Mouse (Mus musculus) embryonic facial prominence, embryonic 10.5 days (tissue): ENCODE measurements around the gene Shank2. TPM values are rescaled to one million over a fixed set of nuclear protein-coding genes. Genes with fewer than 3 reads are reported as not detected.

Source experiments
- DNase-seq: peaks from one replicate; pipeline ENCODE4 v3.0.0-alpha.2; 2017; ENCODE audit warnings: low spot score
- H3K27ac ChIP-seq: fragments of 300-500 bp; sonication (generic); replicated peaks from 2 replicates; pipeline ENCODE4 v1.5.1; 2016; ENCODE audit warnings: mild to moderate bottlenecking
- H3K27me3 ChIP-seq: fragments of 300-500 bp; sonication (generic); replicated peaks from 2 replicates; pipeline ENCODE4 v1.6.1; 2016; ENCODE audit warnings: low read depth, mild to moderate bottlenecking; ENCODE audit not compliant: poor library complexity, severe bottlenecking
- H3K36me3 ChIP-seq: fragments of 300-500 bp; sonication (generic); replicated peaks from 2 replicates; pipeline ENCODE4 v1.6.1; 2016; ENCODE audit warnings: mild to moderate bottlenecking, moderate library complexity
- H3K4me1 ChIP-seq: fragments of 300-500 bp; sonication (generic); 2 replicates; pipeline ENCODE4 v1.6.1; 2016
- H3K4me3 ChIP-seq: fragments of 300-500 bp; sonication (generic); 2 replicates; pipeline ENCODE4 v1.5.1; 2016; ENCODE audit warnings: mild to moderate bottlenecking, moderate library complexity
- H3K9me3 ChIP-seq: fragments of 300-500 bp; sonication (generic); 2 replicates; pipeline ENCODE4 v1.6.1; 2016; ENCODE audit warnings: mild to moderate bottlenecking
- WGBS: fragments of 180-500 bp; shearing (Covaris S2); methylation state at CpG from one replicate; pipeline ENCODE4 v1.1.7; 2016; 5-methylcytosine and 5-hydroxymethylcytosine counted together
- polyA plus RNA-seq: library from polyadenylated mRNA; unstranded; fragments of >200 nt; fragmentation: Nextera tagmentation; extraction: Ambion mirVana; gene quantifications from 2 replicates; pipeline ENCODE4 v1.2.1, GENCODE M21; 2016

Shank2 gene
- polyA plus RNA-seq, result 0.75 and 0.80 TPM in 2 replicates

DNA sequence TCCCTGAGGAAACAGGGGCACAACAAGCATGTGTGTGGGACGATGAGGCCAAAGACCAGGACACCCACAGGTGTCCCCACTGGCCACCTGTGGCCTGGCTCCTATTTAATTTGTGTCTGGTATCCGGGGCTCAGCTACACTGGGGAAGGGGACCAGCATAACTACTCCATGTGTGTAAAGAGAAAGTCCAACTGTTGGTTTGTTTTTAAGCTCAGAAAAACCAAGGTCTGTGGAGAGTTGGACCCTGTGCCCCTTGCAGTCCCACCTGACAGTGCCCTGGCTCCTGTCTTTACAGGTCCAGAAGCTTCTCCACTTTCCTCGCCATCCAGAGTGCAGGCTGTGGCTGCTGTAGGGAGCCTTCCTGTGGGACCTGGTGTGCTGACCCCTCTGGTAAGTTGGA lies at the start of gene Shank2:
Gene Shank2 (plus strand): TSS at position 301 of the 400 bp plus-strand sequence.
- H3K9me3 ChIP-seq, result peaks cover 5% of the 10 kb centered on the region
- H3K4me1 ChIP-seq, result no peaks in the 10 kb centered on the region
- no peak for DNase-seq
- H3K36me3 ChIP-seq, result no peaks in the 10 kb centered on the region
- WGBS, result 77% methylated on average over 3 of the region's 3 CpGs
- H3K4me3 ChIP-seq, result no peak within 1 kb of the TSS
- no peak within 1 kb of the TSS for H3K27ac ChIP-seq
- H3K27me3 ChIP-seq, result no peaks in the 10 kb centered on the region

DNA sequence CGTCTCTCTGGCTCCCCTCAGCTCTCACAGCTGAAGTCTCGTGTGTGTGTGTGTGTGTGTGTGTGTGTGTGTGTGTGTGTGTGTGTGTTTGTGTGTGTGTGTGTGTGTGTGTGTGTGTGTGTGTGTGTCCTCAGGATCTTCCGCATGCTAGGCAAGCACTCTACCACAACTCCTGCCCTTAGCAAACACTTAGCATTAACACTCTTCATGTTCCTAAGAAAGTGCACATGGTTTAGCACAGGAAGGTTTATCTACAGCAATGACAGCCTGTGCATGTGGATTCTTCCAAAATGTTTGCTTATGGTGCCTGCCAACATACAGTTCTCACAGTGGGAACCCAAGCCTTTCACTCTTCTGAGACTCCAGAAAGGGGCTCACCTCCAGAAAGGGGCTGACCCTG lies 49.6 kb upstream of the Shank2 start:
- Histone ChIP-seq H3K27ac (no peak overlapping the region), H3K4me3 (no peak overlapping the region), H3K9me3 (no peaks in the 10 kb centered on the region), H3K36me3 (no peaks in the 10 kb centered on the region), H3K27me3 (0 out of 2 replicates have a peak, but pooled peaks cover 3% of the 10 kb centered on the region), H3K4me1 (peaks cover 5% of the 10 kb centered on the region; the same call in 1 of the 2 replicates)
- DNase-seq, result no peak
- 79% methylated on average over 3 of the region's 3 CpGs for WGBS

DNA sequence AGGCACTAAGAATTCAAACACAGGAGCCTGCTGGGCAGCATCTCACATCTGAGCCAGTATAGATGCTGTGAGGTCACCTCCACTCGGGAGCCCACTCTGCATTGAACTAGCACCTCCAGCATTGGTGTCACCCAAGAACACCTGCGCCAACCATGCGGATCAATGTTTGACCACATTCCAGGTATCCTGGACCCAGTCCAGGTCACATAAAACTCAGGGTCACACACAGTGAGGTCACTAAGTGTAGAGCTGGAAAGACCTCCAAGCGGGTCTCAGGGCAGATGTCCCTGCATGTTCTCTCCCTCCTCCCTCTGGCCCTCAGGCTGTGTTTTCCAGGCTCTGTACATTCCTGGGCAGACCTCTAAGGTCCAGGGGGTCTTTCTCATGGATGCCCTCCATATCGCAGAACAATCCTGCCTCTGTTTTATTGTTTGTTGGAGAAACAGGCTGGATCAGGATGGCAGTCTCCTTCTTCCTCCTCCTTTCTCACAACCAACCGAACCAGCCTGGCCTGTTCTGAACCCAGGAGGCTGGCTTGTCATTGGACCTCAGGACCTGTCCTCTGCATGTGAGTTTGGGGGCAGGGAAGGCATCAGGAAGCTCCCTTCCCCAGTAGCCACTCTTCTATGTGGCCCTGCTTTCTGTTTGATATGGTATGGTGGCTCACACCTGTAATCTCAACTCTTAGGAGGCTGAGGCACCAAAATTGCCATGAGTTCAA lies 45.0 kb upstream of the Shank2 start:
- Histone ChIP-seq H3K27ac (no peak overlapping the region), H3K4me1 (peaks cover 12% of the 10 kb centered on the region), H3K9me3 (peaks cover 4% of the 10 kb centered on the region; the same call in 1 of the 2 replicates), H3K27me3 (0 out of 2 replicates have a peak, but pooled peaks cover 3% of the 10 kb centered on the region), H3K4me3 (no peak overlapping the region), H3K36me3 (no peaks in the 10 kb centered on the region)
- 66% methylated on average over 6 of the region's 6 CpGs for WGBS
- DNase-seq, result peak; percentile 18

DNA sequence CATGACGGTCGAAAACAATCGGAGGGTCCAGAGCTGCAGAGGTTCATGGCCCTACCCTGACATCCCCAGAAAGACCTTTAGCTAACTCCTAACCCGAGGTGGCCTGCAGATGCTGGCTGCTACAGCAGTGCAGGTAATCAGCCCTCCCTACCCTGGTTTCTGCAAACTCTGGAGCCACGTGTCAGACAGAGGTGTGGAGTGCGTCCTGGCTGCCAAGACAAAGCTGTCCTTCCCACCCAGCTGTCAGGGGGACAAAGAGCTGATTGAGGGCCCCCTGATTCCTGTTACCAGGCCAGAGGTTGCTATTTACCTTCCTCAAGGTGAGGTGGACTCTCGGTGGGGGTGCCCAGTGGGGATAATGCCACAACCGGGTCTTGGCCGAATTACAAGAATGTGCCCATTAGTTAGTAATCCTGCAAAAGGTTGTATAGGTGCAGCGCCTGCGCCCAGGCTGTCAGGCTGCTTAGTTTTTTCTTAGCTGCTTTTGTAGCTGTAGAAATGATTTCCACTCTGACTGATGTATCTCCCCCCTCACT lies 43.6 kb upstream of the Shank2 start:
- no peak overlapping the region for H3K4me3 ChIP-seq
- no peaks in the 10 kb centered on the region for H3K36me3 ChIP-seq
- no peak overlapping the region for H3K27ac ChIP-seq
- H3K4me1 ChIP-seq, result peaks cover 12% of the 10 kb centered on the region
- no peaks in the 10 kb centered on the region for H3K27me3 ChIP-seq
- no peak for DNase-seq
- 63% methylated on average over 11 of the region's 11 CpGs for WGBS
- peaks cover 4% of the 10 kb centered on the region; the same call in 1 of the 2 replicates for H3K9me3 ChIP-seq

DNA sequence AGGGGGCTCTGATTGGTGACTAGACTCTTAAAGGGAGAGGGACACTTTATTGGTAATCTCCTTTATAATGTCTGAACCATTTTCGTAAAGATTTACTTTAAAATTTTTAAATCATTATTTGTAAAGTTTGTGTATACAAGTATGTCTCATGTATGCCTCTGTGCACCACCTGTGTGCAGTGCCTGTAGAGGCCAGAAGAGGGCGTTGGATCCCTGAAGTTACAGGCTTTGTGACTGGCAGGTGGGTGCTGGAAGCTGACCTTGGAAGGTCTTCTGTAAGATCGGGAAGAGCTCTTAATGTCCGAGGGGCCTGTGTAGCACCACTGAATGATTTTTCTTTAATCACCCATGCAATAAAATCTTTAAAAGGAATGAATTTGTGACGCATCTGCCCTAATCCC lies 37.9 kb upstream of the Shank2 start:
- Histone ChIP-seq H3K4me1 (no peaks in the 10 kb centered on the region), H3K27ac (no peak overlapping the region), H3K27me3 (no peaks in the 10 kb centered on the region), H3K9me3 (peaks cover 4% of the 10 kb centered on the region; the same call in 1 of the 2 replicates), H3K36me3 (no peaks in the 10 kb centered on the region), H3K4me3 (no peak overlapping the region)
- DNase-seq, result no peak
- 85% methylated on average over 5 of the region's 5 CpGs for WGBS

DNA sequence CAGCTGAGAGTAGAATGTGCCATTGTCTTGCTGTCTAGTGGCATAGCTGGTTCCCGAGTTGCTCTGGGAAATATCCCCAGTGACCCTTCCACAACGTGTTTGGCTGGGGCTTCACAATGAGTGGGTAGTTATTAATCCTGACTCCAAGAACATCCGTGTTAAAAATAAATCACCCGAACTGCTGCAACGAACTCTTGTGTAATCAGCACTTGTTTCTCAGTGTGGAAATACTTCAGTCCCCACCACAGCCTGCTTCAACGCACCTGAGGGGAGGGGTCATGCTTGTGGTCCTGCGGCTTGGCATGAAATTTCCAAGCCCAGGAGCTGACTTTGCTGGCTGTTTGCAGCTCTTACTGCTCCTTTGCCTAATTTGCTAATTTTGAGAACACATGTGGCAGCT lies 35.1 kb upstream of the Shank2 start:
- no peaks in the 10 kb centered on the region for H3K9me3 ChIP-seq
- no peaks in the 10 kb centered on the region for H3K4me1 ChIP-seq
- no peak overlapping the region for H3K4me3 ChIP-seq
- DNase-seq, result no peak
- H3K36me3 ChIP-seq, result no peaks in the 10 kb centered on the region
- no peak overlapping the region for H3K27ac ChIP-seq
- 84% methylated on average over 7 of the region's 7 CpGs for WGBS
- no peaks in the 10 kb centered on the region for H3K27me3 ChIP-seq

DNA sequence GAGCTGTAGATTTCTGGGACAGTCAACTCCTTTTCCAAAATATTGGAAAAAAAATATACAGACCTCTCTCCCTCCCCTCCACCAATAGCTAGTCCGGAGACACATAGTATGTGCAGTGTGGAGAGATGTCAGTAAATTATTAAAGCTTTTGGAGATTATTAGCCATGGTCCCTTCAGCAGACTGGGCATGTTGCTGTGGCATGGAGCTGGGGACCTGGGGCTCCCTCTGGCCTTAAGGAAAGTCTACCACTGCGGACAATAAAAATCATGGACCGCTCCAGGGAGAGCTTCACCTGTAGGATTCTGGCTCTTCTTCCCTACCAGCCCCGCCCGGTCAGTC lies 24.3 kb upstream of the Shank2 start:
- H3K4me3 ChIP-seq, result peak overlapping the region; percentile 66
- WGBS, result 13% methylated on average over 5 of the region's 5 CpGs
- no peaks in the 10 kb centered on the region for H3K36me3 ChIP-seq
- H3K9me3 ChIP-seq, result no peaks in the 10 kb centered on the region
- no peak overlapping the region for H3K27ac ChIP-seq
- DNase-seq, result no peak
- H3K27me3 ChIP-seq, result peaks cover 95% of the 10 kb centered on the region
- peaks cover 21% of the 10 kb centered on the region for H3K4me1 ChIP-seq

DNA sequence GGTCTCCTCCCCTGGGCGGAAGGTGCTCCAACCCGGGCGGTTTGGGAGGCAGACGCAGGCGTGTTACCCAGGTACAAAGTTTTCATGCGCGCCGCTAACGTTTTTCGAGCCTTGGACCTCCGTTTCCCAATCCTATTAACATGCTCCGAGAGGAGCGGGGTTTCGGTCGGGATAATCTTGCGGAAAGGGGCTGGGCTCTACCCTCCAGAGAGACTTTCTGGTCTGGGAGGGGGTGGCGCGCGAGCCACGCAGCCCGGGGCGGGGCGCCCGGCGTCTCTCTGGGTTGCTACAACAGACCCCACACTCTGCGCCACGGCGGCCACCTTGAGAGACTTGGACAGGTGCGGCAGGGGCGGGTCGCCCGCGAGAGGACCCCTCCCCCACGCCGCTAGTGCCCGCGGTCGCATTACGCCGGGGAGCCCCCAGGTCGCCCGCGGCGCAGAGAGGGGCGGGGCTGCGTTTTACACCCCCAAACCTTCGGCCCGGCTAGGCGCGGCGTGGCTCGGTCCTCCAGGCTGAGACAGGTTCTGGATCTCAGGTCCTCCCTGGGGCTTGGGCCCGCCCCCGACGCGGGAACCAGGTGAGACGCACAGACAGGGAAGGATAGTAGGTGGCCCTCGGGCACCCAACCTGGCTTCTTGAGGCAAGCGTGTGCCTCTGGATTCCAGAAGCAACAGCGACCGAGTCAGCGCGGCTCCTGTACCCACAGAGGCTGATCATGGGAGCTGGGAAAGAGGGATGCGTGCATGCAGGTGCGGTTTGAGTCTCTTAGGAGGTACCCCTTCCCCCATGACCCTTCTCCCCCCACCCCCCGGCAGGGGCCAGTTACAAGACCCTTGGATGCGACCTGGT lies 23.7 kb upstream of the Shank2 start:
- no peaks in the 10 kb centered on the region for H3K36me3 ChIP-seq
- H3K4me3 ChIP-seq, result peak overlapping the region; percentile 66
- peaks cover 21% of the 10 kb centered on the region for H3K4me1 ChIP-seq
- WGBS, result under 1% methylated on average over 67 of the region's 67 CpGs
- peaks cover 98% of the 10 kb centered on the region for H3K27me3 ChIP-seq
- DNase-seq, result peak; percentile 49
- H3K27ac ChIP-seq, result no peak overlapping the region; the same call in 1 of the 2 replicates
- H3K9me3 ChIP-seq, result no peaks in the 10 kb centered on the region

DNA sequence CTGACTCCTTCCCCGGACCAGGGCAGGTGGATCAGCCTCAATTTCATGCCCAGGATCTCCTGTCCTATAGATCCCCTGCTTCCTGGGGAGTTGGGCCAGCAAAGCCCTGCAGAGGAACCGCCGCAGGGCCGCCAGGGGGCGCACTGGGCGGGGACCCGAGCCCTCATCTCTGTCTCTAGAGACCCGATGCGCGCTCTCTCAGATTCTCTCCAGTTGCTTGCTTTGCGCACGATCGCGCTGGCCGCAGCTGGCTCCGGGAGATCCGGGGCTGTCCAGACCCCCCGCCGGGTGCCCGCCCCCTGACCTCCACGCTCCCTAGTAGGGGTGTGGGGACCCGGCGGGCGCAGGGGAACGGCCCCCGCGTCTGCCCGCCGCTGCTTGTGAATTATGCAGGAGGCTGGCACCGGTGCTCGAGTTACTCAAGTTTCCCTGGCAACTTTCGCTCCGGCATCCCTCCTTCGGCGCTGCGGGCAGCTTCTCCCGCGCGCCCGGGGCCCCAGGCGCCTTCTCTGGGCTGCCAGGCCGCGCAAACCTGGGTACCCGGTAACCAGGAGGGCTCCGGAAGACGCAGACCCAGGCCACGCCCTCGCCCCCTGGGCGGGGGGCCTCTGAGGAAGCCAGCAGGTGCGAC lies 22.9 kb upstream of the Shank2 start:
- Histone ChIP-seq H3K36me3 (no peaks in the 10 kb centered on the region), H3K4me1 (peaks cover 21% of the 10 kb centered on the region), H3K4me3 (peak overlapping the region; percentile 66), H3K9me3 (no peaks in the 10 kb centered on the region), H3K27ac (no peak overlapping the region; the same call in 1 of the 2 replicates), H3K27me3 (peaks cover 90% of the 10 kb centered on the region)
- under 1% methylated on average over 50 of the region's 50 CpGs for WGBS
- DNase-seq, result peak; percentile 87

DNA sequence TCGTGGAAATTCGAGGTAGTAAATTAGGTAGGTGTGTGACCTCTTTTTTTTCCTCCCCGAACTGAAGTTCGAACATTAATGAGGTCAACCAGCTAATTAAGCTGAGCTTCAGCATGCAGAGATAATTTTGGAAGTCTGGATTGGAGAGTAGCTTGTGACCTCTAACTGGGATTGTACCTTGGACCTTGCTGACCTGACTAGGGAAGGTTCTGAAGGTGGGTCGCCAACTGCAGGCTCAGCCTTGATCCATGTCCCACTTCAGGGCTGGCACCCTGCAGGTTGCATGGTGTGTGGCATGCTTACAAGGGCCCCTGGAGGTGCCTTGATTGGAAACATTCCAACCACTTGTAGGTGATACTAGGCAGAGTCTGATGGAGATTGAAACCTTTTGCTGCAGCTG lies 21.7 kb upstream of the Shank2 start:
- no peaks in the 10 kb centered on the region for H3K9me3 ChIP-seq
- no peak overlapping the region for H3K27ac ChIP-seq
- no peak overlapping the region for H3K4me3 ChIP-seq
- H3K36me3 ChIP-seq, result no peaks in the 10 kb centered on the region
- peaks cover 21% of the 10 kb centered on the region for H3K4me1 ChIP-seq
- H3K27me3 ChIP-seq, result peaks cover 79% of the 10 kb centered on the region
- DNase-seq, result no peak
- 63% methylated on average over 5 of the region's 5 CpGs for WGBS

DNA sequence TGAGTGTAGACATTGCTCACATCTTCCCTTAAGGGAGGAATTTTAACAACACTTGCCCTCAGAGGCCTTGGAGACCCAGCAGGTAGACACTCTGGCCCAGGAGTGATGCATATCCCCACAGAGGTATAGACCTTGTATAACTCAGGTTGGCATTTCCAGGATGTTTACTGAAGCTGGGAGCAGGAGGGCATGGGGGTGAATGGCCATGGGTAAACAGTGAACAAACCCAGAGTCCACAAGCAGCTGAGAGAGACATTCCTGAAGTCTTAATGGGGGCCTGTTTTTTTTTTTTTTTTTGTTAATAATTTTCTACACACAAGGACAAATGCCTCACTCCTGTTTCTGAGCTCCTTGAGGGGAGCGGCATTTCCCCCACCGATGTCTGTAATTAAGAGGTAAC lies 15.4 kb upstream of the Shank2 start:
- Histone ChIP-seq H3K27me3 (peaks cover 16% of the 10 kb centered on the region), H3K4me3 (no peak overlapping the region), H3K27ac (no peak overlapping the region), H3K9me3 (no peaks in the 10 kb centered on the region), H3K4me1 (no peaks in the 10 kb centered on the region), H3K36me3 (no peaks in the 10 kb centered on the region)
- WGBS, result 92% methylated on average over 2 of the region's 2 CpGs
- DNase-seq, result no peak

DNA sequence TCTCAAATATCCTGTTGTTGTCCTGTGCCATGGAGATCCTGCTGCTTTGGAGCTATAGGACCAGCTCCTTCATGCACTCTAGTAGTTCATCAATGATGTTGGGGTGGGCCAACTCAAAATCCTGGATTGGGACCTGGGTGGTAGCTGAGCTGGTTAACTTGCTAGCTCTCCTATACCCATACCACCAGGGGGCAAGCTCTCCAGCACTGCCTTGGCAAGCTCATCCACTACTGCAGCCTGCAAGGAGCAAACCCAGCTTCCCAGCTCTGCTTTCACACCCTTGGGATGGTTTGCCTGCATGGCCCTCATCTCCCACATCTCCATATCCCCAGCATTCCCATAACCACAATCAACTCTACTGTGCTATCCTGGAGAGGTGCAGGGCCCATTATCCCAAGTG lies 10.6 kb upstream of the Shank2 start:
- Histone ChIP-seq H3K27ac (no peak overlapping the region), H3K9me3 (no peaks in the 10 kb centered on the region), H3K4me3 (no peak overlapping the region), H3K4me1 (no peaks in the 10 kb centered on the region), H3K27me3 (no peaks in the 10 kb centered on the region), H3K36me3 (no peaks in the 10 kb centered on the region)
- no peak for DNase-seq
